8 mouse cellular contexts compared by ENCODE assay signal in genomic region chr9:63998026-63998425, GRCm38 (mm10). TPM values are rescaled to one million over a fixed set of nuclear protein-coding genes. Genes with fewer than 3 reads are reported as not detected.
DNase-seq lines count a peak whose midpoint lies in the region; ATAC-seq and TF ChIP-seq lines count a peak whose summit lies in the region.

No protein-coding gene starts in this region.

- WGBS in intestine, embryonic 16.5 days: 75% methylated on average over 14 of the region's 14 CpGs
- 80% methylated on average over 14 of the region's 14 CpGs for WGBS in intestine, postnatal 0 days

- H3K4me2 ChIP-seq in intestine, embryonic 16.5 days (ENCODE audit: low read depth, low read length): no peak overlapping the region
- no peak overlapping the region for H3K4me2 ChIP-seq in intestine, postnatal 0 days (replicated peaks; ENCODE audit: low read depth)

- H3K27ac ChIP-seq in intestine, embryonic 16.5 days (ENCODE audit: low read length): 0 out of 2 replicates have a peak overlapping the region, but pooled peaks have one; percentile 14
- H3K27ac ChIP-seq in intestine, postnatal 0 days (ENCODE audit: low read depth, low read length): no peak overlapping the region

- intact Hi-C loops in gastrocnemius, postnatal 14 days (cut with DNase I; ENCODE audit: low total_unique reads): no loop called here

- H3K9ac ChIP-seq in intestine, embryonic 16.5 days (ENCODE audit: low read depth, low read length): no peak overlapping the region
- no peak overlapping the region for H3K9ac ChIP-seq in intestine, postnatal 0 days (ENCODE audit: low read depth, low read length)

- TF ChIP-seq CTCF in intestine, postnatal 0 days (IDR thresholded peaks at IDR 0.05; ENCODE audit: low read depth): no peak

- ATAC-seq in intestine, embryonic 16.5 days: no peak
- no peak for ATAC-seq in intestine, postnatal 0 days
- no peak for ATAC-seq in frontal cortex, adult (ENCODE audit: low TSS enrichment)

- no peaks in the 10 kb centered on the region for H3K27me3 ChIP-seq in intestine, embryonic 16.5 days (replicated peaks; ENCODE audit: control insufficient read depth, insufficient read depth, low read length)
- no peaks in the 10 kb centered on the region for H3K27me3 ChIP-seq in intestine, postnatal 0 days (replicated peaks; ENCODE audit: control insufficient read depth, insufficient read depth, low read length)

- H3K4me1 ChIP-seq in intestine, embryonic 16.5 days (ENCODE audit: control insufficient read depth, insufficient read depth, low read length): peaks cover 21% of the 10 kb centered on the region
- H3K4me1 ChIP-seq in intestine, postnatal 0 days (replicated peaks; ENCODE audit: control insufficient read depth, insufficient read depth, low read length): 0 out of 2 replicates have a peak, but pooled peaks cover 5% of the 10 kb centered on the region

- no peaks in the 10 kb centered on the region for H3K9me3 ChIP-seq in intestine, embryonic 16.5 days (ENCODE audit: control insufficient read depth, low read length)
- no peaks in the 10 kb centered on the region for H3K9me3 ChIP-seq in intestine, postnatal 0 days (ENCODE audit: control insufficient read depth)

- H3K4me3 ChIP-seq in intestine, embryonic 16.5 days (ENCODE audit: low read length): no peak overlapping the region
- no peak overlapping the region for H3K4me3 ChIP-seq in intestine, postnatal 0 days (ENCODE audit: low read depth, low read length)

- DNase-seq in ovary, postnatal 36 days (ENCODE audit: low spot score): peak; percentile 42
- no peak for DNase-seq in ovary, postnatal 14 days (ENCODE audit: low spot score)
- DNase-seq in gastrocnemius, postnatal 14 days: peak; percentile 64
- no peak for DNase-seq in frontal cortex, postnatal 14 days (ENCODE audit: low spot score in 2 of 2)
- no peak for DNase-seq in right cerebral cortex, postnatal 4 days

- H3K36me3 ChIP-seq in intestine, embryonic 16.5 days (ENCODE audit: control insufficient read depth, insufficient read depth, low read length): 0 out of 2 replicates have a peak, but pooled peaks cover 6% of the 10 kb centered on the region
- peaks cover 39% of the 10 kb centered on the region for H3K36me3 ChIP-seq in intestine, postnatal 0 days (ENCODE audit: control insufficient read depth, insufficient read depth)

RNA-seq across cellular contexts. Expression of gene Smad6, which starts 23.8 kb away (rescaled TPM):
- 3.9 and 8.1 TPM in 2 replicates for polyA plus RNA-seq in intestine, embryonic 16.5 days (2015; fragmentation: Nextera tagmentation; extraction: Ambion mirVana)
- 5.4 and 6.1 TPM in 2 replicates for polyA plus RNA-seq in intestine, postnatal 0 days (2015; fragmentation: Nextera tagmentation; extraction: Ambion mirVana)
- 1 to 10 TPM; 1.9 to 2.9 TPM for total RNA-seq in gastrocnemius, postnatal 14 days (2021)

Comparison
In these comparisons a context has a peak if more than half of its experiments do, and no peak if none do; other contexts are left out.
1. DNase-seq: peak in ovary, postnatal 36 days (single experiment) and gastrocnemius, postnatal 14 days (single experiment); none in ovary, postnatal 14 days (single experiment), frontal cortex, postnatal 14 days (0 of 2) and right cerebral cortex, postnatal 4 days (single experiment).